Mouse (Mus musculus) lung, postnatal 0 days (tissue): ENCODE results near the gene Ly86. TPM values are rescaled to one million over a fixed set of nuclear protein-coding genes. Genes with fewer than 3 reads are reported as not detected.

Experiments
- ATAC-seq: fragments of 200-750 bp; cut with Nextera tagmentation; 2 replicates; pipeline ENCODE4 v1.8.0; 2017; ENCODE audit warnings: moderate library complexity
- DNase-seq: peaks from one replicate; pipeline ENCODE4 v3.0.0-alpha.2; 2016; ENCODE audit warnings: low spot score
- H3K27ac ChIP-seq: fragments of 300-500 bp; sonication (generic); 2 replicates; pipeline ENCODE4 v1.5.1; 2014; ENCODE audit warnings: antibody characterized with exemption, mild to moderate bottlenecking, low read length, mixed read lengths
- H3K27me3 ChIP-seq: fragments of 300-500 bp; sonication (generic); replicated peaks from 2 replicates; pipeline ENCODE4 v1.6.1; 2014; ENCODE audit warnings: low read length, mixed read lengths; ENCODE audit not compliant: insufficient read depth
- H3K36me3 ChIP-seq: fragments of 300-500 bp; sonication (generic); 2 replicates; pipeline ENCODE4 v1.6.1; 2014; ENCODE audit warnings: low read length, mixed read lengths; ENCODE audit not compliant: insufficient read depth
- H3K4me1 ChIP-seq: fragments of 300-500 bp; sonication (generic); 2 replicates; pipeline ENCODE4 v1.6.1; 2014; ENCODE audit warnings: antibody characterized with exemption, low read depth, low read length, mixed read lengths; ENCODE audit not compliant: insufficient read depth
- H3K4me2 ChIP-seq: fragments of 300-500 bp; sonication (generic); replicated peaks from 2 replicates; pipeline ENCODE4 v1.6.1; 2014; ENCODE audit warnings: low read depth, mild to moderate bottlenecking, low read length, moderate library complexity, mixed read lengths
- H3K4me3 ChIP-seq: fragments of 300-500 bp; sonication (generic); 2 replicates; pipeline ENCODE4 v1.5.1; 2014; ENCODE audit warnings: low read depth, low read length
- H3K9ac ChIP-seq: fragments of 300-500 bp; sonication (generic); replicated peaks from 2 replicates; pipeline ENCODE4 v1.6.1; 2014; ENCODE audit warnings: low read depth, mild to moderate bottlenecking
- H3K9me3 ChIP-seq: fragments of 300-500 bp; sonication (generic); 2 replicates; pipeline ENCODE4 v1.6.1; 2016; ENCODE audit warnings: low read length, mixed read lengths
- CTCF ChIP-seq: IDR thresholded peaks from 2 replicates; pipeline ENCODE4 v1.5.1; 2016; ENCODE audit warnings: antibody characterized with exemption, mild to moderate bottlenecking
- EP300 ChIP-seq: IDR thresholded peaks from 2 replicates; pipeline ENCODE4 v1.6.1; 2016; ENCODE audit warnings: antibody characterized with exemption, mild to moderate bottlenecking, control low read depth
- whole genome bisulfite sequencing: fragments of 180-500 bp; shearing (Covaris S2); extraction: QIAGEN DNeasy Blood & Tissue Kit; methylation state at CpG from one replicate; pipeline ENCODE4 v1.1.7; 2014; 5-methylcytosine and 5-hydroxymethylcytosine counted together
- polyA plus RNA-seq: library from polyadenylated mRNA; unstranded; fragments of >200 nt; fragmentation: Nextera tagmentation; extraction: Ambion mirVana; gene quantifications from 2 replicates; pipeline ENCODE4 v1.2.1, GENCODE M21; 2015

Gene Ly86
- polyA plus RNA-seq, 1 experiment from 2014 or later = 13.8 TPM

- TF ChIP-seq EP300 = 0 out of 2 replicates have a peak, but pooled peaks have one; percentile 29
- TF ChIP-seq CTCF = peak; percentile 34
- Histone ChIP-seq H3K4me3 (no peak overlapping the region), H3K9ac (no peak overlapping the region), H3K4me1 (peaks cover 36% of the 10 kb centered on the region), H3K9me3 (no peaks in the 10 kb centered on the region), H3K27me3 (no peaks in the 10 kb centered on the region), H3K4me2 (no peak overlapping the region), H3K36me3 (no peaks in the 10 kb centered on the region), H3K27ac (peak overlapping the region; percentile 80)
- ATAC-seq (peak; percentile 43), DNase-seq (peak; percentile 90)
- 38% methylated on average over 28 of the region's 28 CpGs for WGBS
These were observed 115.2 kb downstream of the Ly86 start for GRCm38 (mm10) chr13:37459957-37460930.

GRCm38 (mm10) chr13:37462049-37462702 lies 117.2 kb downstream of the Ly86 start:
- no peak overlapping the region for H3K9ac ChIP-seq
- peak overlapping the region; percentile 80 for H3K27ac ChIP-seq
- TF ChIP-seq CTCF = no peak
- peak; percentile 54; the same call in 1 of the 2 replicates for TF ChIP-seq EP300
- H3K4me1 ChIP-seq = peaks cover 32% of the 10 kb centered on the region
- WGBS = 56% methylated on average over 12 of the region's 12 CpGs
- no peak overlapping the region for H3K4me3 ChIP-seq
- no peaks in the 10 kb centered on the region for H3K27me3 ChIP-seq
- H3K9me3 ChIP-seq = no peaks in the 10 kb centered on the region
- H3K36me3 ChIP-seq = no peaks in the 10 kb centered on the region
- no peak overlapping the region for H3K4me2 ChIP-seq
- peak; percentile 90 for DNase-seq
- peak; percentile 55 for ATAC-seq

GRCm38 (mm10) chr13:37465710-37466109 lies 120.7 kb downstream of the Ly86 start:
- Histone ChIP-seq H3K36me3 (no peaks in the 10 kb centered on the region), H3K4me1 (peaks cover 26% of the 10 kb centered on the region; the same call in 1 of the 2 replicates), H3K27me3 (no peaks in the 10 kb centered on the region), H3K4me3 (no peak overlapping the region), H3K9me3 (no peaks in the 10 kb centered on the region), H3K9ac (no peak overlapping the region), H3K4me2 (no peak overlapping the region), H3K27ac (no peak overlapping the region)
- ATAC-seq = no peak
- no peak for DNase-seq
- TF ChIP-seq CTCF (no peak), EP300 (no peak)
- 70% methylated on average over 6 of the region's 6 CpGs for WGBS

GRCm38 (mm10) chr13:37467795-37468194 lies 122.8 kb downstream of the Ly86 start:
- H3K36me3 ChIP-seq = no peaks in the 10 kb centered on the region
- WGBS = 7% methylated on average over 8 of the region's 8 CpGs
- ATAC-seq (peak; percentile 90), DNase-seq (peak; percentile 95)
- peak; percentile 91 for TF ChIP-seq EP300
- TF ChIP-seq CTCF = peak; percentile 76
- H3K27me3 ChIP-seq = no peaks in the 10 kb centered on the region
- H3K4me3 ChIP-seq = no peak overlapping the region
- H3K4me1 ChIP-seq = peaks cover 15% of the 10 kb centered on the region; the same call in 1 of the 2 replicates
- H3K4me2 ChIP-seq = peak overlapping the region; percentile 29
- no peaks in the 10 kb centered on the region for H3K9me3 ChIP-seq
- H3K27ac ChIP-seq = peak overlapping the region; percentile 95
- H3K9ac ChIP-seq = no peak overlapping the region
